Mouse (Mus musculus) CD4-positive, CD25-positive, alpha-beta regulatory T cell, adult 2 months (primary cell): ENCODE results near the gene Hcn2.

Source experiments
- DNase-seq: peaks from one replicate; pipeline ENCODE4 v3.0.0-alpha.2; 2012; ENCODE audit warnings: low read depth, low spot score

Gene Hcn2

GRCm38 (mm10) chr10:79716254-79716987, at the start of gene Hcn2:
Gene Hcn2, plus strand, starts transcription at chr10:79716634.
- no peak for DNase-seq

GRCm38 (mm10) chr10:79668076-79668475, 48.4 kb upstream of the Hcn2 start:
- DNase-seq = no peak

GRCm38 (mm10) chr10:79668771-79669575, 47.5 kb upstream of the Hcn2 start, which contains the start of gene Tpgs1:
Gene Tpgs1, plus strand, starts transcription at chr10:79669369.
- DNase-seq = peak; percentile 93

DNA sequence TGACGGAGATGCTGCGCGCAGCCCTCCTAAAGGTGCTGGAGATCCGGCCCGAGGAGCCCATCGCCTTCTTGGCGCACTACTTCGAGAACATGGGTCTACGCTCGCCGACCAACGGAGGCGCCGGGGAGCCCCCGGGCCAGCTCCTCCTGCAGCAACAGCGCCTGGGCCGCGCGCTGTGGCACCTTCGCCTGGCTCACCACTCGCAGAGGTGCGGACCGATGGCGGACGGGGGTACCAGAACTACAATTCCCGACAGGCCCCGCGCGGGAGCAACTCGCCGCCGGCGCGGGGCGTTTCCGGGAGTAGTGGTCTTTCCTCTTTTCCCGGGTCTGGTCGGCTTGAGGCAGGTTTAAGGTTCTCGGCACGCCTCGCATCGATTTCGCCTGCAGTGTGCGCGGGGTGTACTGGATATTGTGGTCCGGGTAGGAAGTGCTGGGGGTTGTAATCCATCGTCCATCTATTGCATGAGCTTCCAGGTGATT, 46.8 kb upstream of the Hcn2 start:
- DNase-seq = peak; percentile 76

DNA sequence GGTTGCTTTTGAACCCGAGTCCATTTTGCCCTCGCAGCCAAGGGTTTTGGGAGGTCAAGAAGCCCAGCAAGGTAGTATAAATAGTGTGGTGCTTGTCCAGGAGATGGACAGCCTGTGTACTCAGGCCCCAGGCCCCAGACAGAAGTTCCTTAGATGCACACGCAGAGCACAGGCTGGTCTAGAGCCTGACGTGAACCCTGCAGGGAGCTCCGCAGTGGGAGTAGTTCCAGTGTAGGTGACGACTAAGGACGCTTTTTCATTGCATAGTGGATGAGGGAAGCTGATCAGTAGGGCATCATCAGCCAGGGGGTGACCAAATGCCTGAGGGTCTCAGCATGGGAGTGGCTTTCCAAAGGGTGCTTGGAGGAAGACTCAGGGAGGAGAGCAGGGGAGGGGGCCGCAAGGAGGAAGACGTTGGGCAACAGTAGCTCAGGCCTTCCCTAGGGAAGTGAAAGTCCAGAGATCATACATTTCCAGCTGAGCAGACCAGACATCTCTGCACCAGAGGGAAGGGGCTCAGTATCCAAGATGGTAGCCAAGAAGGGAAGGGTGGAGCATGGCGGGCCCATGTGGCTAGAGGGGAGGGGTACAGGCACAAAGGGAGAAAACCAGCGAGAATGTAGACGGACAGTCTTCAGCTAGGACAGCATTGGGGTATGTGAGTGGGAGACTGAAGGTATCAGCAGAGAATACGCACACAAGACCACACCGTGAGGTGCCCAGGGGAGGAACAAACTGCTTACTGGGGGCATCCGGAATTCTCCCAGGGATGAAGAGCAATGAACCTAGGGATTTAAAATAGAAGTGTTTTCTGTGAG, 46.2 kb upstream of the Hcn2 start:
- DNase-seq = no peak

DNA sequence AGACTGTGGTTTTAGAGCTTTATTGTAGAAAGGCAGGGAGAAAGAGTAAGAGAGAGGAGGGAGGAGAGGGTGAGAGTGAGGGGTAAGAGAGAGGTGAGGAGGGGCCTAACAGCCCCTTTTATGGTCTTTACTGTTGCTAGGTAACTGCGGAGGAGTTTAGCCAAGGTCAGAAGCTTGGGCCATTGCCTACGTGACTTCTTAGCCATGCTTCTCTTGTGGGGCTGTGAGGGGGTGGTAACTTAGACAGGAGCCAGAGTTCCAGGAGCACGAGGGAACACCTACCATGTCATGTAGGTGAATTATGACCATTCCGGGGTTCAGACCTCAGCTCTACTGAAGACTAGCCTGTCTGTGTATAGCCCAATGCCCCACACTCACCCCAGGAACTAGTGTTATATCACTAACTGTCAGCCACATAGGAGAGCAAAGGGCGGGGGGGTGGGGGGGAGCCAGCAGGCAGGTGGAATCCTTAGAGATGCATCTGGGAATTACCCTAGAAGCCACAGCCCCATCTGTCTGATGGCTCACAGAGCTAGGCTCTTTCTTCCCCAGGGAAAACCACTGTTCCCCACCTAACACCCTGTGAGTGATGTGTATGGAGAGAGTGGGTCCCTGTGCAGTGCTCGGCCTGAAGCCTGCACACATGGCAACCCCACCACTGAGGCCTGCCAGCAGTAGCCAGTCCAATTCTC, 44.9 kb upstream of the Hcn2 start:
- DNase-seq = no peak

DNA sequence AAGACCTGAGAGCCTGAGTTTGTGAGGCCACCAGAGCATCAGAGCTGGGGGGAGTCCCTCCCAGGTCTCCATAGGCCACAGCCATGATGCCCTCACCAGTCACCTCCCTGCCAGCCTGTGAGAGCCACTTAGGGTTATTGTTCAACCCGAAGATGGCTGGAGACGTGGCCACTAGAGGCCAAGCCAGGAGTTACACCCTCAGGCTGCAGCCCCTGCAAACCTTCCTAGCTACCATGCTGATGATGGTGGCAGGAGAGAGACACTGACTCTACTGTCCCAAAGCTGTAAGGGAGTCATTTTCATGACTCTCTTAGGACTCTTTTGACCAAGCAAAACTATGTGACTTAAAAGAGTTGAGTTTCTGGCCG, 44.4 kb upstream of the Hcn2 start:
- no peak for DNase-seq

DNA sequence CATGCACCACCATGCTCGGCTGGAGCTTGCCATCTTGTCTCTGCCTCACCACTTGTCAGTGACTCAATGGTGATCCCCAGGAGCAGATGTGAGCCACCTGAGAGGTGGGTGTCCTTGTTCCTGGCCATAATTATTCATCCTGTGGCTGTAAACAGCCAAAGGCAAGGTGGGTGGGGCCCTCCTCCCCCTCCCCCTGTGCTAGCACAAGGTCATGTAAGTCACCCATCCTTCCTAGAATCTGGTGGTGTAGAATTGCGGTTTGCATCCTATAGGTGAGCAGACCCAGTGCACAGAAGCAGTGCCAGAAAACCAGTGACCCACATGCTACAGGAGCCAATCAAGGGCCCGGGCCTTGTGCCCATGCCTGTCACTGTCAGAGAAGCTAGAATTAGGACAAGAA, 43.4 kb upstream of the Hcn2 start:
- DNase-seq = no peak

DNA sequence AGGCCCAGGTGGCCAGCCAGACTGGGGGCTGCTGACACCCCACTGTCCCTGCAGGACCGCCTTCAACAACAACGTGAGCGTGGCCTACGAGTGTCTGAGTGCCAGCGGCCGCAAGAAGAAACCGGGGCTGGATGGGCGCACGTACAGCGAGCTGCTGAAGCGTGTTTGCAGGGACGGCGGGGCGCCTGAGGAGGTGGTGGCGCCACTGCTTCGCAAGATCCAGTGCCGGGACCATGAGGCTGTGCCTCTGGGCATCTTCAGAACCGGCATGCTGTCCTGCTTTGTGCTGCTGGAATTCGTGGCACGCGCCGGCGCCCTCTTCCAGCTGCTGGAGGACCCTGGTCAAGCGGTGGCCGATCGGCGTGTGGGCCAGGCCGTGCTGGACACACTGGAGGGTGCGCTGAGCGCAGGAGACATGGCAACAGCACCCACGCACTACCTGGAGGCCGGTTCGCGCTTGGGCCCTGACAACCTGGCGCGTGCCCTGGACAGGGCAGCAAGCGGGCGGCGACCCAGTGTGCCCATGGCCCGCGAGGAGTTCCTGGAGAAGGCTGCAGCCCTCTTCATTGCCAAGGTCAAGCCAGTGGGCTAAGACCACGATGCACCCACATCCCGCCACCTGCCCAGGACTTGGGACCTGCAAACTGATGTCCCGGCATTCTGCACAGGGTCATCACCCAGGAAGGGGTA, 40.9 kb upstream of the Hcn2 start:
- no peak for DNase-seq

- no peak for DNase-seq
Observed at GRCm38 (mm10) chr10:79680606-79681495, 35.6 kb upstream of the Hcn2 start.

GRCm38 (mm10) chr10:79681591-79682245, 34.7 kb upstream of the Hcn2 start, which contains the start of gene Cdc34:
Gene Cdc34, plus strand, starts transcription at chr10:79682195.
- DNase-seq = peak; percentile 100

GRCm38 (mm10) chr10:79682551-79682915, 33.9 kb upstream of the Hcn2 start:
- peak; percentile 45 for DNase-seq

- DNase-seq = peak; percentile 71
Observed at GRCm38 (mm10) chr10:79682916-79683582, 33.4 kb upstream of the Hcn2 start.

- DNase-seq = no peak
Observed at GRCm38 (mm10) chr10:79683726-79684640, 32.5 kb upstream of the Hcn2 start.

DNA sequence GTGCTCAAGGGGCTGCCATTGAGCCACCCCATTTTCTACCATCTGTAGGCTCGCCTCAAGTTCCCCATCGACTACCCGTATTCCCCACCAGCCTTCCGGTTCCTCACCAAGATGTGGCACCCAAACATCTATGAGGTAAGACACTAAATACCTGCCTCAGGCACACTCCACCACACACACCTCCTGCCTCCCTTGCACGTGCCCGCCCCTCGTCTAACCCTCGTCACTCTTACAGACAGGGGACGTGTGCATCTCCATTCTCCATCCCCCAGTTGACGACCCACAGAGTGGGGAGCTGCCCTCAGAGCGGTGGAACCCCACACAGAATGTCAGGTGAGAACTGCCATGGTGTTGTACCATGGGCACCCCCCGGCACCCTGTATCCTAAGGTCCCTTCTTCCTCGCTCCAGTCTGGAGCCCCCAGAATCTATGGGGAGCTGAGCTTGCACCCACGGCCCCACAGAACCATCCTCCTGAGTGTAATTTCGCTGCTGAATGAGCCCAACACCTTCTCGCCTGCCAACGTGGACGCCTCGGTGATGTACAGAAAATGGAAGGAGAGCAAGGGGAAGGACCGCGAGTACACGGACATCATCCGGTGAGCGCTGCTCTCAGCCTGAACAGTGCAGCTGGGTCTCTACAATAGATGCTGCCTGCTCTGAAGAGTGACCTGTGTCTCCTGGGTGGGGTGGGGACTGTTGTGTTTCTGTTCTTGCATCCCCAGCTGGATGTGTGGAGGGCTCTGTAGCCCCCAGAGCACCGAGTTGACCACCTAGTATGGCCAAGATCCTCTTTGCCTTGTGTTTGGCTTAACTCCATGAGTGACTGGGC, 31.4 kb upstream of the Hcn2 start:
- DNase-seq = no peak

DNA sequence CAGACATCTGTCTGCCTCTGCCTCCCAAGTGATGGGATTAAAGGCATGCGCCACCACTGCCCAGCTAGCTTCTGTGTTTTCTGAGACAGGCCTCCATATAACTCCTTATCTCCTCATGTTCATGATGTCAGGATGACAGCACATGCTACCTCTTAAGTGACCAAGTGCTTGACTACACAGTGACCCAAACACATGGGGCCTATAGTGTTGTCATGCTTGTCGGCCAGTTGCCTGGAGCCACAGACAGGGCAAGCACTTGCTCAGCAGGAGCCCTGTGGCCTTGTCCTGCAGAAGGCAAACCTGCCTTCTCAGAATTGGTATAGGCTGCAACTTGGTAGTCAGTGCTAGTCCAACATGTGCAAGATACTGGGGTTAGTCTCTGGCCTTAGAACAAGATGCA, 30.2 kb upstream of the Hcn2 start:
- DNase-seq = no peak

GRCm38 (mm10) chr10:79686691-79687090, 29.7 kb upstream of the Hcn2 start:
- no peak for DNase-seq
